Mouse (Mus musculus) limb, embryonic 15.5 days (tissue): ENCODE data around the gene Lats2. TPM values are rescaled to one million over a fixed set of nuclear protein-coding genes. Genes with fewer than 3 reads are reported as not detected.

Experiments
- ATAC-seq: fragments of 200-750 bp; cut with Nextera tagmentation; 2 replicates; pipeline ENCODE4 v1.8.0; 2017; ENCODE audit warnings: low read depth, moderate TSS enrichment; ENCODE audit not compliant: insufficient number of reproducible peaks, low FRiP score, low TSS enrichment
- H3K27ac ChIP-seq: fragments of 300-500 bp; sonication (generic); 2 replicates; pipeline ENCODE4 v1.5.1; 2015; ENCODE audit warnings: moderate library complexity, mild to moderate bottlenecking, inconsistent platforms
- H3K27me3 ChIP-seq: fragments of 300-500 bp; sonication (generic); 2 replicates; pipeline ENCODE4 v1.6.1; 2015; ENCODE audit warnings: inconsistent platforms
- H3K36me3 ChIP-seq: fragments of 300-500 bp; sonication (generic); 2 replicates; pipeline ENCODE4 v1.6.1; 2015; ENCODE audit warnings: inconsistent platforms
- H3K4me1 ChIP-seq: fragments of 300-500 bp; sonication (generic); 2 replicates; pipeline ENCODE4 v1.6.1; 2015; ENCODE audit warnings: inconsistent platforms
- H3K4me2 ChIP-seq: fragments of 300-500 bp; sonication (generic); 2 replicates; pipeline ENCODE4 v1.6.1; 2015; ENCODE audit warnings: mild to moderate bottlenecking, inconsistent platforms
- H3K4me3 ChIP-seq: fragments of 300-500 bp; sonication (generic); 2 replicates; pipeline ENCODE4 v1.5.1; 2015; ENCODE audit warnings: mild to moderate bottlenecking, inconsistent platforms
- H3K9ac ChIP-seq: fragments of 300-500 bp; sonication (generic); 2 replicates; pipeline ENCODE4 v1.6.1; 2015; ENCODE audit warnings: inconsistent platforms
- H3K9me3 ChIP-seq: fragments of 300-500 bp; sonication (generic); 2 replicates; pipeline ENCODE4 v1.6.1; 2016; ENCODE audit warnings: inconsistent platforms
- WGBS: fragments of 180-500 bp; shearing (Covaris S2); methylation state at CpG from one replicate; pipeline ENCODE4 v1.1.7; 2015; 5-methylcytosine and 5-hydroxymethylcytosine counted together
- polyA plus RNA-seq: library from polyadenylated mRNA; unstranded; fragments of >200 nt; fragmentation: Nextera tagmentation; extraction: Ambion mirVana; gene quantifications from 2 replicates; pipeline ENCODE4 v1.2.1, GENCODE M21; 2015

The Lats2 gene
- polyA plus RNA-seq, 1 experiment from 2014 or later, result 28.0 TPM

DNA sequence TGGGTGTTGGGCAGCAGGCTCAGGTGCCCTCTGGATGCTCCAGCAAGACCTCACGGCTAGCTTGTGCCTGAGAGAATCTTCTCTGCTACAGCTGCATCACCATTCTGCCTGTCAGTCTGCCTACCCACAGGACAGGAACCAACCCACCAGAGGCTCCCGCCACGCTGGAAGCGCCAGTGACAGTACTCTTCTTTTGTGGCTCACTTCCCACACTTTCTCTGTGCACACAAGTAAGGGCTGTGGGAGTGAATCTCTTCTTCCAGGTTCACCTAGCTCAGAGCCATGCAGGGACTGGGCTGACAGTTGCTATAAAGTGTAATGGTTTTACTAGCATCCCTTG is 51.5 kb downstream of the Lats2 start:
- Histone ChIP-seq H3K4me2 (no peak overlapping the region), H3K9ac (no peak overlapping the region), H3K27ac (peak overlapping the region; percentile 83), H3K4me3 (no peak overlapping the region), H3K27me3 (no peaks in the 10 kb centered on the region), H3K4me1 (peaks cover 28% of the 10 kb centered on the region), H3K36me3 (peaks cover 38% of the 10 kb centered on the region), H3K9me3 (no peaks in the 10 kb centered on the region)
- 75% methylated on average over 4 of the region's 4 CpGs for WGBS
- ATAC-seq, result 0 out of 2 replicates have a peak, but pooled peaks have one; percentile 13

- Histone ChIP-seq H3K9me3 (no peaks in the 10 kb centered on the region), H3K27ac (no peak overlapping the region), H3K36me3 (peaks cover 39% of the 10 kb centered on the region), H3K4me2 (no peak overlapping the region), H3K27me3 (no peaks in the 10 kb centered on the region), H3K9ac (no peak overlapping the region), H3K4me3 (no peak overlapping the region), H3K4me1 (peaks cover 28% of the 10 kb centered on the region)
- no peak for ATAC-seq
- 88% methylated on average over 4 of the region's 4 CpGs for WGBS
Measured at GRCm38 (mm10) chr14:57705759-57706158, 52.4 kb downstream of the Lats2 start.

- Histone ChIP-seq H3K4me2 (no peak overlapping the region), H3K4me3 (no peak overlapping the region), H3K27ac (no peak overlapping the region; the same call in 1 of the 2 replicates), H3K9ac (no peak overlapping the region), H3K36me3 (peaks cover 45% of the 10 kb centered on the region), H3K27me3 (no peaks in the 10 kb centered on the region), H3K4me1 (peaks cover 26% of the 10 kb centered on the region), H3K9me3 (no peaks in the 10 kb centered on the region)
- ATAC-seq, result no peak
- WGBS, result 86% methylated on average over 4 of the region's 4 CpGs
Measured at GRCm38 (mm10) chr14:57705075-57705474, 53.1 kb downstream of the Lats2 start.

DNA sequence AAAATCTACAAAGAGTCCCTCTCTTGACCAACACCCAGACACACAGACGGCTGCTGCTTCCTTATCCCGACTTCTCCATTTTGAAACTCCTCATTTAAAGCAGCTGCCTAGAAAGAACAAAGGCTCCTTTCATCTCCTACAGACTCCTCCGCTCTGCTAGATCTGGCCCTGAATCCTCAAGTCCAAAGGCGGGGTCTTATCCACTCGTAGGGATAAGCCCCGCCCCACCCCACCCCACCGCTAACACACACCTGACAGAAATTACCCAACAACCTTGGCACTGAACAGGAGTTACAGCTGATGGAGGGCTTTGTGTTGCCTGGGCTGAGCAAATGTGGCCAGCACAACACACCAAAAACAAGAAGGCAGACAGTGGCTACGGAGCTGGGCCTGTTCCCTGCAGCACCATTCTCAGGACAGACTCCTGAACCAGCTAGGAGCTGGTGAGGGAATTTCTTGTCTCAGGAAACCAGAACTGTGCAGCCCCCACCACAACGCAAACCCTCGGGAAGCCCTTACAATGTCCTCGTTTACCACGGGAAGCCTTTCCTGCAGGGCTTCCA is 56.2 kb downstream of the Lats2 start:
- ATAC-seq, result no peak
- Histone ChIP-seq H3K36me3 (peaks cover 68% of the 10 kb centered on the region), H3K27me3 (no peaks in the 10 kb centered on the region), H3K4me2 (no peak overlapping the region), H3K4me1 (peaks cover 8% of the 10 kb centered on the region), H3K9me3 (no peaks in the 10 kb centered on the region), H3K4me3 (no peak overlapping the region), H3K27ac (peak overlapping the region; percentile 48; the same call in 1 of the 2 replicates), H3K9ac (no peak overlapping the region)
- 57% methylated on average over 12 of the region's 12 CpGs for WGBS

DNA sequence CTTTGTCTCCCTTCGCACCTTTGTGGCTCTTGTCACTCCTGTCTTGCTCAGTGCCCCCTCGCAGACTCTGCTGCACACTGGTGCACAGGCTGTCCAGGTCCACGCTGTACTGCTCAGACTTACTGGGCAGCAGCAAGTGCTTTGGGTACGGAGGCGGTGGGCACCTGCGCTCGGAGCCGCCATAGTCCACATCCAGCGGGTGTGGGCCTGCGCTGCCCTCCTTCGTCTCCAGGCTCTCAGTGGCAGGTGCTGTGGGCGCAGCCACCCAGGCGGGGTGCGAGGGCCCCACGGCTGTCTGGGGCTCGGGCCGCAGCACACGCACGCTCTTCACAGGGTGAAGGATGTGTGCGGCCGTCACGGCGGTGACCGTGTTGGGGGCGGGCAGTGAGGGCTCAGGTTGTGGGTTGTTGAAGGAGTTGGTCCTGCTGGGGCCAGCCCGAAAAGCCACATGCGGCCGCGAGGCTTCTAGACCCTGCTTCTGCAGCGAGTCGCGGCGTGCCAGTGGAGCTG is 58.7 kb downstream of the Lats2 start:
- no peak overlapping the region for H3K27ac ChIP-seq
- 96% methylated on average over 33 of the region's 33 CpGs for WGBS
- H3K4me1 ChIP-seq, result peaks cover 3% of the 10 kb centered on the region; the same call in 1 of the 2 replicates
- H3K4me3 ChIP-seq, result no peak overlapping the region
- no peaks in the 10 kb centered on the region for H3K27me3 ChIP-seq
- no peaks in the 10 kb centered on the region for H3K9me3 ChIP-seq
- no peak overlapping the region for H3K4me2 ChIP-seq
- H3K9ac ChIP-seq, result no peak overlapping the region
- no peak for ATAC-seq
- peaks cover 74% of the 10 kb centered on the region for H3K36me3 ChIP-seq

- no peak overlapping the region for H3K4me2 ChIP-seq
- H3K27ac ChIP-seq, result no peak overlapping the region
Measured at GRCm38 (mm10) chr14:57699016-57699415, 59.2 kb downstream of the Lats2 start.

DNA sequence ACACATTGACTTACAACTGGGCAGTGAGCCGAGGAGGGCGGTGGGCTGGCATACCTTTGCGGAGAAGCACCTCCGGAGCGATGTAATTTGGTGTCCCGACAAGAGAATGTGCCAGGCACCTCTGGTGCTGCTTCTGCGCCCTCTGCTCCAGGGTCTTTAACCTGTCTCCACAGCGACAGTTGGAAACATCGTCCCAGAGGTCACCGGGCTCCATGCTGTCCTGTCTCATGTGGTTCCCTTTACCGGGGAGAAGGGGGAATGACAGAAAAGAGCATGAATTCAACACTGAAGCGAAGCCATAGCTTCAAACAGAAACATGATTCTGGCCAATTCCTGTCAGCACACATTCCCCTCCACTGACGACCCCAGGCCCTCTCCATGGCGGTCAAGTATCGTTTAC is 62.1 kb downstream of the Lats2 start:
- Histone ChIP-seq H3K9ac (no peak overlapping the region), H3K4me1 (no peaks in the 10 kb centered on the region), H3K4me2 (no peak overlapping the region), H3K27ac (no peak overlapping the region), H3K4me3 (no peak overlapping the region), H3K36me3 (peaks cover 81% of the 10 kb centered on the region), H3K27me3 (no peaks in the 10 kb centered on the region), H3K9me3 (no peaks in the 10 kb centered on the region)
- WGBS, result 89% methylated on average over 15 of the region's 15 CpGs
- ATAC-seq, result no peak

More at GRCm38 (mm10) chr14:57699016-57699415, 59.2 kb downstream of the Lats2 start:
- H3K4me1 ChIP-seq, result peaks cover 3% of the 10 kb centered on the region; the same call in 1 of the 2 replicates
- WGBS, result 91% methylated on average over 10 of the region's 10 CpGs
- no peak overlapping the region for H3K4me3 ChIP-seq
- H3K36me3 ChIP-seq, result peaks cover 79% of the 10 kb centered on the region
- H3K9me3 ChIP-seq, result no peaks in the 10 kb centered on the region
- no peak for ATAC-seq
- H3K9ac ChIP-seq, result no peak overlapping the region
- no peaks in the 10 kb centered on the region for H3K27me3 ChIP-seq

DNA sequence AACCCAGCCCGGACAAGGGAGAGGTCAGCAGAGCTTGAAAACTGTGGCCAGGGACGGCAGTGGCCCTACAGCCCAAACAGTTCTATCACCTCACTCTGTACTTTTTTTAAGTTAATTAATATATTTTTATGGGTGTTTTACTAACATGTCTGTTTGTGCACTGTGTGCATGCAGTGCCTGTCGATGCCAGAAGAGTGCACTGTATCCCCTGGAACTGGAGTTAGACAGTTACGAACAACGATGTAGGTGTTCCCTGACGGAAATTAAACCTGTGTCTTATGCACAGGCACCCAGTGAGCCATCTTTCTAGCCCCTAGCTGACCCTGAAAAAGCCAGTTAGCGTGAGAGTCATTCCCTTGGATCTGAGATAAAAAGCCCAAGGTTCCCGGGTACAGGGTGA is 62.6 kb downstream of the Lats2 start:
- no peak for ATAC-seq
- H3K4me1 ChIP-seq, result no peaks in the 10 kb centered on the region
- H3K27me3 ChIP-seq, result no peaks in the 10 kb centered on the region
- H3K4me3 ChIP-seq, result no peak overlapping the region
- no peaks in the 10 kb centered on the region for H3K9me3 ChIP-seq
- no peak overlapping the region for H3K9ac ChIP-seq
- no peak overlapping the region for H3K4me2 ChIP-seq
- H3K27ac ChIP-seq, result no peak overlapping the region
- H3K36me3 ChIP-seq, result peaks cover 85% of the 10 kb centered on the region
- WGBS, result 87% methylated on average over 8 of the region's 8 CpGs

DNA sequence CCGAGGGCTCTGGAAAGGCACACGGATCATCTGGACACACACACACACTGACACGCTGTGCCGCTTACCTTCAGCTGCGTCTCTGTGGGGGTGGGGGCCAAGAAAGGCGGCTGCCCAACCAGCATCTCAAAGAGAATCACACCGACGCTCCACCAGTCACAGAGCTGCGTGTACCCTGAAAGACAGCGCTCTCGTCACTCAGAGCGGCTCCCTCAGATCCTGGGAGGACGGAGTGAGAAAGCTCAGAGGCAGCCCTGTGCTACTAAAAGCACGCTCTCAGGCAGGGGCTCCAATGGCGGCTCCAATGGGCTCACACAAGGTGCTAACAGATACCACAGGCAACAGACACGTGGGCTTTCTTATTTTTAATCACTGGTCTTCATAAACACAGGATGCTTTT is 63.9 kb downstream of the Lats2 start:
- H3K27me3 ChIP-seq, result no peaks in the 10 kb centered on the region
- H3K27ac ChIP-seq, result no peak overlapping the region
- H3K4me2 ChIP-seq, result no peak overlapping the region
- H3K4me1 ChIP-seq, result no peaks in the 10 kb centered on the region
- H3K4me3 ChIP-seq, result no peak overlapping the region
- H3K9ac ChIP-seq, result no peak overlapping the region
- peaks cover 82% of the 10 kb centered on the region for H3K36me3 ChIP-seq
- no peak for ATAC-seq
- no peaks in the 10 kb centered on the region for H3K9me3 ChIP-seq
- WGBS, result 84% methylated on average over 16 of the region's 16 CpGs

GRCm38 (mm10) chr14:57692517-57693130 is 65.6 kb downstream of the Lats2 start:
- H3K27me3 ChIP-seq, result no peaks in the 10 kb centered on the region
- H3K4me1 ChIP-seq, result no peaks in the 10 kb centered on the region
- peaks cover 83% of the 10 kb centered on the region for H3K36me3 ChIP-seq
- H3K4me2 ChIP-seq, result no peak overlapping the region
- ATAC-seq, result no peak
- no peak overlapping the region for H3K9ac ChIP-seq
- WGBS, result 93% methylated on average over 17 of the region's 17 CpGs
- no peak overlapping the region for H3K27ac ChIP-seq
- no peaks in the 10 kb centered on the region for H3K9me3 ChIP-seq
- no peak overlapping the region for H3K4me3 ChIP-seq

DNA sequence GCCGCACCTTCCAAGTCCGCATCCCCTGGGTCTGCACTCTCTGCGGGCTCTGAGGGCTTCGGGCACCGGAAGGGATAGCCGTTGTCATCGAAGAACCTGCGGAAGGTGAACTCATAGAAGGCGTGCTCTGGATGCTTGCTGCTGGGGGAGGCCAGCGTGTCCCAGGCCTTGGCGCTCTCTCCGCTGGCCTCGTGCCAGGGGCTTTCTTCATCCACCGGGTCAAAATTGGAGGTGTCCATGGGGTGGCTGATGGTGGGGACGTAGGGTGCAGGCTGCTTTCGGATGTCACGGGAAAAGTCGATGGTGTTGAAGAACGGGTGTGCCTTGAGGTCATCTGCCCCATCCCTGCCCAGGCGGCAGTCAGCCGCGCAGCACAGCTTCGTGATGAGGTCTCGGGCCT is 66.9 kb downstream of the Lats2 start:
- H3K4me3 ChIP-seq, result no peak overlapping the region
- no peaks in the 10 kb centered on the region for H3K9me3 ChIP-seq
- H3K27me3 ChIP-seq, result no peaks in the 10 kb centered on the region
- ATAC-seq, result no peak
- WGBS, result 95% methylated on average over 24 of the region's 24 CpGs
- H3K9ac ChIP-seq, result no peak overlapping the region
- H3K4me2 ChIP-seq, result no peak overlapping the region
- H3K36me3 ChIP-seq, result peaks cover 72% of the 10 kb centered on the region
- no peak overlapping the region for H3K27ac ChIP-seq
- no peaks in the 10 kb centered on the region for H3K4me1 ChIP-seq

- H3K9me3 ChIP-seq, result no peaks in the 10 kb centered on the region
- no peak overlapping the region for H3K4me3 ChIP-seq
- peaks cover 66% of the 10 kb centered on the region for H3K36me3 ChIP-seq
- WGBS, result 92% methylated on average over 8 of the region's 8 CpGs
- no peak overlapping the region for H3K9ac ChIP-seq
- H3K4me1 ChIP-seq, result no peaks in the 10 kb centered on the region
- no peaks in the 10 kb centered on the region for H3K27me3 ChIP-seq
- no peak overlapping the region for H3K4me2 ChIP-seq
- no peak for ATAC-seq
- H3K27ac ChIP-seq, result no peak overlapping the region
Measured at GRCm38 (mm10) chr14:57690681-57691080, 67.5 kb downstream of the Lats2 start.
